Mouse (Mus musculus): Measurements from ENCODE around the gene Tgfbr3l.

Gene Tgfbr3l

GRCm38 (mm10) chr8:4247951-4248540 is at the start of gene Tgfbr3l:
TSS of gene Tgfbr3l (plus strand) at chr8:4248214.
- DNase-seq (ENCODE audit: low spot score): peak; percentile 50

DNA sequence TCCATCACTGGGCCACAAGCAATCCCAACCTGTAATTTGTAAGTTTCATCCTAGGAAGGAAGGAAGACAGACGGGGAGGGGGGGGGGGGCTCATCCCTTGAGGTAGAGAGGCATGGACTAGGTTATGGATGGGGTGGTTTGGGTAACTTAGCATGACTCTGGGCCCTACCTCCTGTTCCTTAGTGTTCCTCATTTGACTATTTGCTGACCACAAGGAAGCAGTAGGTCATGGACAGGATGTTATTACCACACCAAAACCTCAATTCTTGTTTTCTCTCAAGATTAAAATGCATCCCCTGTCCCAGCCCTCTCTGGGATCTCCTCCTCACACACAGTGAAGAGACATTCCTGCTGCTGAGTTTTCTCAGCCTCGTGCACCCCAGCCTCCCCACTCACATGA is 46.7 kb upstream of the Tgfbr3l start:
- DNase-seq (ENCODE audit: low spot score): no peak

DNA sequence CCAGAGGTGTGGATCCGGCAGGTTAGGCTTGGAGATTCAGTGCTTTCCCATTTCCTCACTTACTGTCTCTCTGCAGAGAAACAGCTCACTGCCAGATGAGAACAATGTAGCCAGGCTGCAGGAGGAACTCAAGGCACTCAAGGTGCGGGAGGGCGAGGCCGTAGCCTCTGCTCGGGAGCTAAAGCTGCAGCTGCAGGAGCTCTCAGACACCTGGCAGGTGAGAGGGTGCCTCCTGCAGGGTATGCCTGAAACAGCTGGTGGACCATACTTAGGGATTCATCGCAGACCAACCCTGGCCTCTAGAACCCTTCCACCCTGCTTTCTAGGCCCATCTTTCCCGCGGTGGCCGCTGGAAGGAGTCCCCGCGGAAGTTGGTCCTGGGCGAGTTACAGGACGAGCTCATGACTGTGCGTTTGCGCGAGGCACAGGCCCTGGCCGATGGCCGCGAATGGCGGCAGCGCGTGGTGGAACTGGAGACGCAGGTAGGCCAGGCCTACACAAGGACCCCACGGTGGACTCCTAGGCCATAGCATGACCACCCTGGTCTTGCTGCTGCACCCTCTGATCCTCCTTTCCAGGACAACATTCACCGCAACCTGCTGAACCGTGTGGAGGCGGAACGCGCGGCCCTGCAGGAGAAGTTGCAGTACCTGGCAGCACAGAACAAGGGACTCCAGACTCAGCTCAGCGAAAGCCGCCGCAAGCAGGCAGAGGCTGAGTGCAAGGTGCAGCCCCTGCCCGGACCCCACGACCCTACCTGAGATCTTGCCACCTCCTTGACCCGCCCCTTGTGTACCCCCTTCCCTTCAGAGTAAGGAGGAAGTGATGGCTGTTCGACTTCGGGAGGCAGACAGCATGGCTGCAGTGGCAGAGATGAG is 42.5 kb upstream of the Tgfbr3l start:
- no peak for DNase-seq (ENCODE audit: low spot score)

DNA sequence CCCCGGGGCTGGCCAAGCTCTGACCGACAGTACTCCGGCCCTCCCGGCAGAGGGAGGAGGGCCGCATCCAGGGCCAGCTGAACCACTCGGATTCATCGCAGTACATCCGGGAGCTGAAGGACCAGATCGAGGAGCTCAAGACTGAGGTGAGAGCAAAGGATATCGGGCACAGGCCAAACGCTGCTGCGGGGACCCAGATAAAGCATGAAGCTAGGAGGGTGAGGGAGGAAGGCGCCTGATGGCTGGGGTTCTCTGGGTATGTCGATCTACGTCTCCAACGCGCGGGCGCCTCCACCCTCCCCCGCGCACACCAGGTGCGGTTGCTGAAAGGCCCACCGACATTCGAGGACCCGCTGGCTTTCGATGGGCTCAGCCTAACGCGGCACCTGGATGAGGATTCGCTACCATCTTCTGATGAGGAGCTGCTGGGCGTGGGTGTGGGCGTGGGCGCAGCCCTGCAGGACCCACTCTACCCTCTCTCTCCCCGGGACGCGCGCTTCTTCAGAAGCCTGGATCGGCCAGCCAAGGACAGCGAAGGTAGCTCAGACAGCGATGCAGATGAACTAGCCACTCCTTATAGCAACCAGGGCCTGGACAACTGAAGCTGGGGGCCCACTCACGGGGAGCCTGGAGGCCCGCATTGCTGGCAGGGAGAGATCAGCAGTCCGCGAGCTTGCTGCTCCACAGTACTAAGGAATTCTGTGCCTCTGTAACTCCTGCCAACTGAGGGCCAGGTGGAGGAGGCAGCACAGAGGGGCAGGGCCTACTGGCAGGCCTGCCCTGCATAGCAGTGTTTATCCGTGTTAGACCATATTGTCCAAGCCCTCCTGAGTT is 41.6 kb upstream of the Tgfbr3l start:
- DNase-seq (ENCODE audit: low spot score): no peak

DNA sequence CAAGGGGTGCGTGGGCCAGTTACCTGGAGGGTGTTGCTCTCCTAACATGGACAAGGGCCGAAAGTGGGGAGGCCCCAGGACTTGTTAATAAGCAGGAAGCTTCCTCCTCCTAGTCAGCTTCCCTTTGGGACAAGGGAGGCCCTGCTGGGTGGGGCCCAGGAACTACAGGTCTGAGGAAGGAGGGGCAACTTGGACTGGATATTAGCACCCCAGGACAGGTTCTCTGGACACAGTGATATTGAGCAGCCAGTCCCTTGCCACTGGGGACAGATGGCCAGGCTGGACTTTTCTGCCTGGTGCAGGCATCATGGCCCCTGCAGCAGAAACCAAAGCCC is 41.0 kb upstream of the Tgfbr3l start:
- DNase-seq (ENCODE audit: low spot score): no peak

DNA sequence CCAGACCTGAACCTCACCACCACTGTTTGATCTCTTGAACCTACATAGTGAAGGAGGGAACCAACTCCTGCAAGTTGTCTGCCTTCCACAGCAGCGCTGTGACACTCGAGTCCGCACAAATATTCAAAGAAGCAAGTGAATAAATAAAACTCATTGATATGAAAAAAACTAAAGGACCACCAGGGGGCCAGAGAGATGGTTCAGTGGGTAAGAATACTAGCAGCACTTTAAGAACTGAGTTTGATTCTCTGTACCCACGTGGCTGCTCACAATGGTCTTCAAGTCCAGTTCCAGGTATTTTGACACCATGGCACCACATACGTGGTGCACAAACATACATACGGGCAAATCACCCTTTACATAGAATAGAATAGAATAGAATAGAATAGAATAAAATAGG is 36.9 kb upstream of the Tgfbr3l start:
- DNase-seq (ENCODE audit: low spot score): no peak

GRCm38 (mm10) chr8:4212809-4213209 is 35.2 kb upstream of the Tgfbr3l start:
- no peak for DNase-seq (ENCODE audit: low spot score)

DNA sequence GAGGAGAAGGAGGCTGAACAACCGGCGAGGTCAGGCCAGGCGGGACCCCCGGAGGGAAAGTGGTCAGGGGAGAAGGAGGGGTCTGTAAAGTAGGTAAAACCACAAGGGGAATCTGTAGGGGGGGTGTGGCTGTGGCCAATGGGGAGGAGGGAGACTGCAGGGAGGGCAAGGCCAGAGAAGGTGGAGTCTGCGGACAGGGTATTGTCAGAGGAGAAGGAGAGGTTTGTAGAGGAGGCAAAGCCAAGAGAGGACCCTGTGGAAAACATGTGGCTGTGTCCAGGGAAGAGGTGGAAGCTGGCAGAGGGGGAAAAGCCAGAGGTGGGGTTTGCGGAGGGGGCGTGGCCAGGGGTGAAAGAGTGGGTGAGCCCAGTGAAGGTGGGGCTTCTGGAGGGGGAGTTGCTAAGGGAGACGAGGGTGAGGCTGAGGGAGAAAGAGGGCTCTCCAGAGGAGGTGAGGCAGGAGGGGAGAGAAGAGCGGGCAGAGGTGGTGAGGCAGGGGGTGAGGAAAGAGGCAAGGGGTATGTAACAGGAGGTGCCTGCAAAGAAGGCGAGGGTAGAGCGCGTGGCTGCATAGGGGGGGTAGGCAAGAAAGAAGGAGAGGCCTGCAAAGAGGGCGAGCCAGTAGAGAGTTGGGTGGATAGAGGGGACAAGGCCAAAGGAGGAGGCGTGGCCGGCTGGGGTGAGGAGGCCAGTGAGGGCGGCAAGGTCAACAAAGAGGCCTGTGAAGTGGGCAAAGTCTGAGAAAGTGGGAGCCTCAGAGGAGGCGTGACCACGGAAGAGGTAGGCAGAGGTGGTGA is 34.6 kb upstream of the Tgfbr3l start:
- peak; percentile 81 for DNase-seq (ENCODE audit: low spot score)

DNA sequence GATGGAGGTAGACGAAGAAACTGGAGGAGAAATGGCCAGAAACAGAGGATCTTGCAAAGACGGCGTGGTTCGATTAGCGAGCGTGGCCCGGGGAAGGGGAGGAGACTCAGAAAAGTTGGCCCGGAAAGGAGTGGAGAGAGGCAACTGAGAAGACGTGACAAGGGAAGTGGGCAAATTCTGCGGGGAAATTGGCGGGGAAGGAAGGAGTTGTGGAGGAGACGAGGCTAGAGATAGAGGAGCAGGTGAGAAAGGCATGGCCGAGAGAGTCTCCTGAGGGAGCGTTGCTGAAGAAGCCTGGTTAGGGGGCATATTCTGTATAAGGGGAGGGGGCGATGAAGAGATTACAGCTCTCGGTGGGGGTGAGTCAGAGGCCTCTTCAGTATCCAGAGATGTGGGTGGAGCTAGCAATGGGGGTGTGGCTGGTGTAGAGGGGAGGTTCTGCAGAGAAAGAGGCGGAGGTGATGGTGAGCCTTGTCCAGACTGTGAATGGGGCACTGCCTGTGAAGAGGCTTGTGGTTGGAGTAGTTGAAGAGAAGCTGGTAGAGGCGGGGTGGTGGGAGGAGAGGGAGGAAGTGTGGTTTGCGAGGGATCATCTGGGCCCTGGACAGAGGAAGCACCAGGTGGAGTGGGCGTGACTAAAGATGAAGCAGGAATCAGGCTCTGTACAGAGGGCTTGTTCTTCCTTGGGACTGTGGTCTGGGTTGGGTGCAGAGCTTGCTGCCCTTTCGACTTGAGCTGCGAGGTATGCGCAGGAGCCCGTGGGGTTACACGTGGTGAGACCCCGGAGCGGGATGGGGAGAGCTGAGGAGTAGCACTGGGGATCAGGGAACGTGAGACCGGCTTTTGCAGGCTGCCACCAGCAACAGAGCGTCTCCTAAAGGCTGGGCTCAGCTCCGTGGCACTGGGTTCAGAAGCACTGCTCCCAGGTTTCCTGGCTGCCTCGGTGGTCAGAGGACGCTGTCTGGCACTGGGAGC is 33.7 kb upstream of the Tgfbr3l start:
- DNase-seq (ENCODE audit: low spot score): peak; percentile 78

DNA sequence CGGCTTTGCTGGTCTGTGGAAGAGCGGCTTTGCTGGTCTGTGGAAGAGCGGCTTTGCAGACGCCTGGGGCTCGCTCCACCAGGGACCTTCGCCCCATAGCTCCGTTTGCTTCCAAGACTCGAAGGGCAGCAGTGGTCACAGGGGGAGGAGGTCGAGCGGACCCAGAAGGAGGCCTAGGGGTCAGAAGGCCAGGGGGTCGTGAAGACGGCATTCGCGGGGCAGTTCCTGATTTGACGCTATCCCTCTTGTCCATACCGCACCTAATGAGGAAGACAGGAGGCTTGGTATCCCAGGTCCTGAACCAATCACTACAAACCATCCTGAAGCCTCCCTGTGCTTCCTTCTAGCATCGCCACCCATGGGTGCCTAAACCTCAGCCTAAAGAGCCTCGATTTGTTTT is 31.7 kb upstream of the Tgfbr3l start:
- no peak for DNase-seq (ENCODE audit: low spot score)

- DNase-seq (ENCODE audit: low spot score): no peak
These were observed 31.0 kb upstream of the Tgfbr3l start, which contains the start of gene Prr36 for GRCm38 (mm10) chr8:4216791-4217621. TSS of gene Prr36 (minus strand) at chr8:4217459.

DNA sequence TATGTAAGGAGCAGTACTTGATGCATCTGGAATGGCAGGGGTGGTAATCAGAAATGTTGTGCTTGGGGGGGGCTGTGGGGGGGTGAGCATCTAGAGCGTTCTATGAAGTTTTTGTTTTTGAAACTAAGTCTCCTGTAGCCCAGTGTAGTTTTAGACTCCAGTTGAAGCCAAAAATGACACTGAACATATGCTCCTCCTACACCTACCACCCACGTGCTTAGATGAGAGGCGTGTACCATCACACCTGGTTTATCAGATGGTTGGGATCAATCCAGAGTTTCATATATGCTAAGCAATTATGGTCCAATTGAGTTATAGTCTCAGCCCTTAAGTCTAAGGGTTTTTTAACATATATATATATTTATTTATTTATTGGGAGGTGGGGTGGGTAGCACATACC is 28.4 kb upstream of the Tgfbr3l start:
- DNase-seq (ENCODE audit: low spot score): no peak

DNA sequence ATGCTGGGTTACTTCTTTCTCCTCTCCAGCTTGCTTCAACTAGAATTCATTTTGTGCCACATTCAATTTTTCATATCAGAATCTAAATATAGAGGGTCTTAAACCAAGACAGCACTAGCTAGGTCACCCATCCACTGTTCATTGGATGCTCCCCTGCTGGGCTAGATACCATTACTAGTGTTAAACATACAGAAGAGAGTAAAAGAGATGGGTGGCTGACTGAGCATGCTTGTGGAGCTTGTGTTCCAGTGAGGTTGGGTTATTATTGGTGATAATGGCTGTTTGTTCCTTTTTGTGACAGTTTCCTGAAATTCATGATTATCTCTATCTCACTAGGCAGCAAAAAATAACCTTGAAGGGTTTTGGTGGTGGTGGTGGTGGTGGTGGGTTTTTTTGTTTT is 26.0 kb upstream of the Tgfbr3l start:
- no peak for DNase-seq (ENCODE audit: low spot score)

GRCm38 (mm10) chr8:4226323-4226722 is 21.7 kb upstream of the Tgfbr3l start:
- DNase-seq (ENCODE audit: low spot score): no peak

DNA sequence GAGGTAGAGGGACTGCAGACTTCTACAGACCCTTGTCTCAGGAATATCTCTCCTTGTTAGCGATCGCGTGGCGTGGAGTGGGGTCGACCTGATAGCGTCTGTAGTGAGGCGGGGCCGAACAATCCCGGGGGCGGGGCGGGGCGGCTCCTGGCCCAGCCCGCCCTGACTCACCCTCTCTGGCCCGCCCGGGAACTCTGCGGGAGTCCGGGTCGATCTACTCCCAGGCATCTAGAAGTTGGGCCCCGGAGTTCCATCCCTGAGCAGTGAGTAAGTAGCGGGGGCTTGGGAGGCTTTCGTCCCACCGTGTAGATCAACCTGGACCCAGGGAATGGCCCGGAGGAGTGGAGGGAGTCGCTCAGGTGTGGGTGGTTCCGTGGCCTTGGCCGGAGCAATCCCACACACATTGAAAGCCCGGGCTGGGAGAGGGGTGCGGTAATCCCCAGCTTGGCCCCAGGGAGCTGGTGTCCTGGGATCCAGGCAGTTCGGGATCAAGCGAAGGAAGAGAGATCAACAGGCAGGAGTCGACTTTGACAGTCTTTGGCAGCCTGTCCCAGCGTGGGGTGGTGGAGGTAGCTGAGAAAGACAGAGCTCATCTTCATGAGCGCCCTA is 21.2 kb upstream of the Tgfbr3l start, which contains the start of gene Lrrc8e:
Gene Lrrc8e (plus strand): TSS at position 89 of the 609 bp plus-strand sequence.
- DNase-seq (ENCODE audit: low spot score): no peak

DNA sequence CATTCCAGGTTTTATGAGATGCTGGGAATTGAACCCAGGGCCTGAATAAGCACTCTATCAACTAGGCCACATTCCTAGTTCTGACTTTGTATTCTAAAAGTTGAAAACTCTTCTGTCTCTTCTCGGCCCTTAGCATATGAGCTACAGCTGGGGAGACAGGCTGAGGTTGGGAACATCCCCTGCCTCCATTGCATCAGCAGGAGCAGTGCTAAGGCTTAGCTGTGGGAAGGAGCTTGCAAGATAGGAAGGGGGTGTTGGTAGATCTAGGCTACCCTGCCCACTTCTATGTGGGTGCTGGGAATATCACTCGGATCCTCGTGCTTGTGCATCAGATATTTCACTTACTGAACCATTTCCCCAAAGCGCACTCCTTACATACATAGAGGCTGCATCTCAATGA is 20.1 kb upstream of the Tgfbr3l start:
- no peak for DNase-seq (ENCODE audit: low spot score)

- no peak for DNase-seq (ENCODE audit: low spot score)
These were observed 18.2 kb upstream of the Tgfbr3l start for GRCm38 (mm10) chr8:4229784-4230183.

DNA sequence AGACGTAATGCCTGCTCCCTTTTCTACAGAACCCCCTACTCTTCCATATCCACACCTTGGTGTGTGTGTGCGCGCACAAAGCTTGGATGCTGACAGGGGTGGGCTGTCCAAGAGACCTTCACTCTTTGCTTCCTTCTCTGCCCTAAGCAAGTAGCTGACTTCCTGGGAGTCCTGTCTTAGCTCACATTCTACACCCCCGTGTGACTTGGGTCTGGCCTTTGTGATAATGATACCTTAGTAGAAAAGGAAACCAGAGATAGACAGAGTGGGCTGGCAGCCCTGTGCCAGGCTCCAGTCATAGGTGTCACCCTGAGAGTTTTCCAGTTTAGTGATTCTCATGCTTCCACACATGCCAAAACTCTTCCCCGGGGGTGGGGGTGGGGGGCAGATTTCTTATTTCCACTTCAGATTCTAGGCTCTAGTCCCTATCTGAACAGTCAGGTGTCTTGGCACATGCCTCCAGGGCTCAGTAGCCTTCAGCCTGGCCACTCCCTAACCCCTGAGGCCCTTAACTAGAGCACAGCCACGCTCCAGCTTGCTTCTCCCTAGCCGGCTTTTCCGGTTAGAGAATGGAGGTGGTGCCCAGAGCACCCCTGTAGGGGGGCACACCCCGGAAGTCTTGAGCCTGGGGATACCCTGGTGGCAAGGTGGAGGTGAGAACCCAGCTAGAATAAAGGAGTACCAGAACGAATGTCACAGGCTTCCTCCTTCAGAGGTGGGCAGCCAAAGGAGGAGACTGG is 17.2 kb upstream of the Tgfbr3l start:
- no peak for DNase-seq (ENCODE audit: low spot score)

All from ovary, adult 18-20 months (tissue).